In the genomic region with DNA sequence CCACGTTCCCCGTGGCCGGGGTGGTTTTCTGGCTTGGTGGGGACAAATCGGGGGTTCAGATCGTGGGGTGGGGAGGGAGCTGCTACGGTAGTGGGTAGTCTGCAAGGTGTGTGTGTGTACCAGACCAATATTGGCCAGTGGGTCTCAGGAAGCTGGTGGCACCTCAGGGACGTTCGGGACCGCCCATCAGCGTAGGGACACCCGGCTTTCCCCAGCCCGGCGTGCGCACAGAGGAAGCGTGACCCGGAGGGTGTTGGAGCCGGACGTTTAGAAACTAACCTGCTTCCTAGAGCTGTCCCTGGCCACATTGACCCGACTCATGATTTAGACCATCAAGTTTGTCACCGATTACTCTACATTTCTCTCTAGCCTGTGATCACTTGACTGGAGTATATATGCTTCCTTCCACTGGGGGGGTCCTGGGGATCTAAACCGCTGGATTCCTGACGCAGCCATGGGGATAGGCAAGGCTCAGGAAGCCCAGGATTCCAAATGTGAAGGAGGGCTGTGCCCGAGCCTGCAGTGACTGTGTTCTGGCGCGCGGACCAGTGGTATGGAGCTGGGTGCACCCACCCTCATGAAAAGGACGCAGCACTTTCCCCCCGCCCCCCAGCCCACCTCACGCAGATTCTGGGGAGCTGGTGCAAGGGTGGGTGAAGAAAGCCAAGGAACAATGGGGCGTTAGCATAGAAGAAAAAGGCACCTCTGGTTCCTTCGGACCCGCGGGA, we compare ENCODE assay signal across 8 mouse cellular contexts.
A peak's percentile ranks its signal among the peaks of the same experiment; 100 is the strongest.
DNase-seq lines count a peak whose midpoint lies in the region; TF ChIP-seq lines count a peak whose summit lies in the region.

No protein-coding gene starts in this region.

- no peak for TF ChIP-seq POLR2A in lung, adult 2 months (IDR thresholded peaks at IDR 0.05; ENCODE audit: borderline replicate concordance, extremely low read depth, low read depth, low read length)

- H3K4me3 ChIP-seq in lung, adult 2 months (replicated peaks; ENCODE audit: extremely low read depth, low read depth, low read length): peak overlapping the region; percentile 11
- peak overlapping the region; percentile 92 for H3K4me3 ChIP-seq in megakaryocyte, embryonic 14.5 days (replicated peaks)

- 1% methylated on average over 33 of the region's 33 CpGs for WGBS in lung, adult 2 months

- no peaks in the 10 kb centered on the region for H3K9me3 ChIP-seq in megakaryocyte, embryonic 14.5 days

- H3K4me1 ChIP-seq in lung, adult 2 months (ENCODE audit: control insufficient read depth, insufficient read depth, low read length): 0 out of 2 replicates have a peak, but pooled peaks cover 2% of the 10 kb centered on the region
- H3K4me1 ChIP-seq in megakaryocyte, embryonic 14.5 days: peaks cover 71% of the 10 kb centered on the region

- H3K36me3 ChIP-seq in megakaryocyte, embryonic 14.5 days (replicated peaks; ENCODE audit: low read length): no peaks in the 10 kb centered on the region

- no peak for TF ChIP-seq CTCF in lung, adult 2 months (IDR thresholded peaks at IDR 0.05; ENCODE audit: insufficient read depth, low read length)

- peaks cover 91% of the 10 kb centered on the region for H3K27me3 ChIP-seq in megakaryocyte, embryonic 14.5 days (replicated peaks)

- DNase-seq in lung, adult 2 months: no peak
- DNase-seq in lung, adult 18-20 months: no peak
- peak; percentile 58 for DNase-seq in adrenal gland, adult 8-10 months
- peak; percentile 21 for DNase-seq in forelimb bud, embryonic 11.5 days (ENCODE audit: low read depth, low spot score)
- peak; percentile 22 for DNase-seq in kidney, adult 9 months
- no peak for DNase-seq in layer of hippocampus, adult 8-10 months (ENCODE audit: low spot score in 2 of 2)
- no peak for DNase-seq in layer of hippocampus, adult 9-10 months (ENCODE audit: low spot score)

Comparison
In these comparisons a context has a peak if more than half of its experiments do, and no peak if none do; other contexts are left out.
1. DNase-seq: peak in adrenal gland, adult 8-10 months (single experiment), forelimb bud, embryonic 11.5 days (single experiment) and kidney, adult 9 months (single experiment); none in lung, adult 2 months (single experiment), lung, adult 18-20 months (0 of 2), layer of hippocampus, adult 8-10 months (0 of 2) and layer of hippocampus, adult 9-10 months (single experiment).